In genomic region chr11:94404641-94405260, GRCm38 (mm10) we compare ENCODE assay signal across 9 mouse cellular contexts. TPM values are rescaled to one million over a fixed set of nuclear protein-coding genes. Genes with fewer than 3 reads are reported as not detected.
A peak's percentile ranks its signal among the peaks of the same experiment; 100 is the strongest.
DNase-seq lines count a peak whose midpoint lies in the region; ATAC-seq and TF ChIP-seq lines count a peak whose summit lies in the region.
"Had no signal": no experiment of that assay in that cellular context is flagged by ENCODE, and none has a peak within 500 bp of the region (broad histone marks: within the 10 kb centered on the region; RNA-seq: fewer than 3 reads in every experiment).

No protein-coding gene starts in this region.

- H3K4me3 ChIP-seq in kidney, embryonic 15.5 days (replicated peaks): no peak overlapping the region
- H3K4me3 ChIP-seq in limb, embryonic 15.5 days: no peak overlapping the region
- no peak overlapping the region for H3K4me3 ChIP-seq in neural tube, embryonic 13.5 days
- no peak overlapping the region for H3K4me3 ChIP-seq in testis, adult 2 months (ENCODE audit: control insufficient read depth, low read depth, low read length)
- H3K4me3 ChIP-seq: erythroblast, embryonic 14.5 days had no signal

- peaks cover 6% of the 10 kb centered on the region; the same call in 1 of the 2 replicates for H3K27me3 ChIP-seq in kidney, embryonic 15.5 days
- H3K27me3 ChIP-seq in limb, embryonic 15.5 days: no peaks in the 10 kb centered on the region
- no peaks in the 10 kb centered on the region for H3K27me3 ChIP-seq in neural tube, embryonic 13.5 days
- H3K27me3 ChIP-seq in testis, adult 2 months (ENCODE audit: control insufficient read depth, insufficient read depth, low read length): no peaks in the 10 kb centered on the region

- TF ChIP-seq CTCF in testis, adult 2 months (IDR thresholded peaks at IDR 0.05; ENCODE audit: control insufficient read depth, insufficient read depth, insufficient replicate concordance, low read depth, low read length): peak; percentile 91

- no peaks in the 10 kb centered on the region for H3K9me3 ChIP-seq in kidney, embryonic 15.5 days (replicated peaks)
- no peaks in the 10 kb centered on the region for H3K9me3 ChIP-seq in limb, embryonic 15.5 days
- no peaks in the 10 kb centered on the region for H3K9me3 ChIP-seq in neural tube, embryonic 13.5 days

- 21% methylated on average over 11 of the region's 11 CpGs for WGBS in kidney, embryonic 15.5 days
- WGBS in limb, embryonic 15.5 days: 24% methylated on average over 11 of the region's 11 CpGs
- 28% methylated on average over 11 of the region's 11 CpGs for WGBS in neural tube, embryonic 13.5 days

- H3K27ac ChIP-seq in kidney, embryonic 15.5 days: peak overlapping the region; percentile 83
- peak overlapping the region; percentile 44; the same call in 1 of the 2 replicates for H3K27ac ChIP-seq in limb, embryonic 15.5 days
- H3K27ac ChIP-seq in neural tube, embryonic 13.5 days (replicated peaks): no peak overlapping the region
- H3K27ac ChIP-seq in testis, adult 2 months (ENCODE audit: control insufficient read depth, insufficient read depth, low read depth, low read length): no peak overlapping the region

- TF ChIP-seq POLR2A in testis, adult 2 months (IDR thresholded peaks at IDR 0.05; ENCODE audit: control insufficient read depth, low read depth, low read length): no peak

- peak; percentile 55 for DNase-seq in 416B (ENCODE audit: low read depth)
- DNase-seq in adrenal gland, adult (ENCODE audit: inconsistent age in 2 of 2, low spot score in 1 of 2): peak; percentile 78 to 95
- peak; percentile 82 for DNase-seq in embryo, embryonic 10 days (ENCODE audit: low spot score)
- DNase-seq in gastrocnemius, postnatal 25 days: peak; percentile 49

- peaks cover 50% of the 10 kb centered on the region for H3K4me1 ChIP-seq in kidney, embryonic 15.5 days
- H3K4me1 ChIP-seq in limb, embryonic 15.5 days: peaks cover 45% of the 10 kb centered on the region
- peaks cover 45% of the 10 kb centered on the region for H3K4me1 ChIP-seq in neural tube, embryonic 13.5 days (replicated peaks)
- H3K4me1 ChIP-seq in testis, adult 2 months (ENCODE audit: control insufficient read depth, insufficient read depth, low read length): peaks cover 3% of the 10 kb centered on the region

- ATAC-seq in kidney, embryonic 15.5 days (replicated peaks; ENCODE audit: low FRiP score): peak; percentile 72
- no peak; the same call in 1 of the 2 replicates for ATAC-seq in limb, embryonic 15.5 days (ENCODE audit: insufficient number of reproducible peaks, low FRiP score, low TSS enrichment, low read depth)
- ATAC-seq in neural tube, embryonic 13.5 days (ENCODE audit: low read depth): 0 out of 2 replicates have a peak, but pooled peaks have one; percentile 17

- no peak overlapping the region for H3K9ac ChIP-seq in kidney, embryonic 15.5 days
- H3K9ac ChIP-seq in limb, embryonic 15.5 days: no peak overlapping the region
- no peak overlapping the region for H3K9ac ChIP-seq in neural tube, embryonic 13.5 days

- peak overlapping the region; percentile 12; the same call in 1 of the 2 replicates for H3K4me2 ChIP-seq in kidney, embryonic 15.5 days
- H3K4me2 ChIP-seq in limb, embryonic 15.5 days: no peak overlapping the region
- H3K4me2 ChIP-seq in neural tube, embryonic 13.5 days: no peak overlapping the region

- 0 out of 2 replicates have a peak, but pooled peaks cover 9% of the 10 kb centered on the region for H3K36me3 ChIP-seq in kidney, embryonic 15.5 days
- peaks cover 12% of the 10 kb centered on the region for H3K36me3 ChIP-seq in limb, embryonic 15.5 days
- peaks cover 9% of the 10 kb centered on the region for H3K36me3 ChIP-seq in neural tube, embryonic 13.5 days
- no peaks in the 10 kb centered on the region for H3K36me3 ChIP-seq in testis, adult 2 months (ENCODE audit: control insufficient read depth, insufficient read depth, low read length)

RNA-seq across cellular contexts. Expression of gene Abcc3, which starts 12.0 kb away (rescaled TPM):
- total RNA-seq in gastrocnemius, postnatal 25 days (2021): under 1 TPM; 0.90 to 0.94 TPM
- 3.4 and 6.0 TPM in 2 replicates for polyA plus RNA-seq in kidney, embryonic 15.5 days (2015; fragmentation: Nextera tagmentation; extraction: Ambion mirVana)
- 1.3 and 1.6 TPM in 2 replicates for polyA plus RNA-seq in limb, embryonic 15.5 days (2015; fragmentation: Nextera tagmentation; extraction: Ambion mirVana)
- 0.68 and 1.0 TPM in 2 replicates for polyA plus RNA-seq in neural tube, embryonic 13.5 days (2015; fragmentation: Nextera tagmentation; extraction: Ambion mirVana)
- polyA plus RNA-seq in testis, adult 2 months (2012; rRNA removed): 123 and 126 TPM in 2 replicates

Comparison
In these comparisons a context has a peak if more than half of its experiments do, and no peak if none do; other contexts are left out.
1. H3K27ac ChIP-seq: peak in kidney, embryonic 15.5 days (single experiment) and limb, embryonic 15.5 days (single experiment); none in neural tube, embryonic 13.5 days (single experiment) and testis, adult 2 months (single experiment).
2. RNA of gene Abcc3, which starts 12.0 kb away (polyA plus RNA-seq): 123 to 126 TPM in testis, adult 2 months; 3.4 to 6.0 TPM in kidney, embryonic 15.5 days, 1.3 to 1.6 TPM in limb, embryonic 15.5 days and 0.68 to 1.0 TPM in neural tube, embryonic 13.5 days; every median in the first group is over 10 times any median in the second.
3. Peak in every context shown above with its lines, with median percentiles within 50 percentile points of each other: DNase-seq.